Mouse (Mus musculus) forebrain, postnatal 0 days (tissue): Measurements from ENCODE around the gene Nfib. TPM values are rescaled to one million over a fixed set of nuclear protein-coding genes. Genes with fewer than 3 reads are reported as not detected.

ENCODE experiments used
- ATAC-seq: fragments of 200-750 bp; cut with Nextera tagmentation; 2 replicates; pipeline ENCODE4 v1.8.0; 2017; ENCODE audit warnings: mild to moderate bottlenecking, moderate library complexity
- DNase-seq: peaks from one replicate; pipeline ENCODE4 v3.0.0-alpha.2; 2015
- H3K27ac ChIP-seq: fragments of 300-500 bp; sonication (generic); 2 replicates; pipeline ENCODE4 v1.5.1; 2014; ENCODE audit warnings: low read depth, mild to moderate bottlenecking, antibody characterized with exemption, low read length, moderate library complexity, mixed read lengths
- H3K27me3 ChIP-seq: fragments of 300-500 bp; sonication (generic); 2 replicates; pipeline ENCODE4 v1.6.1; 2014; ENCODE audit warnings: mild to moderate bottlenecking, low read length, mixed read lengths; ENCODE audit not compliant: insufficient read depth
- H3K36me3 ChIP-seq: fragments of 300-500 bp; sonication (generic); 2 replicates; pipeline ENCODE4 v1.6.1; 2014; ENCODE audit warnings: mild to moderate bottlenecking, moderate library complexity; ENCODE audit not compliant: insufficient read depth
- H3K4me1 ChIP-seq: fragments of 300-500 bp; sonication (generic); 2 replicates; pipeline ENCODE4 v1.6.1; 2014; ENCODE audit warnings: antibody characterized with exemption; ENCODE audit not compliant: insufficient read depth
- H3K4me2 ChIP-seq: fragments of 300-500 bp; sonication (generic); 2 replicates; pipeline ENCODE4 v1.6.1; 2014; ENCODE audit warnings: low read depth, mild to moderate bottlenecking, moderate library complexity
- H3K4me3 ChIP-seq: fragments of 300-500 bp; sonication (generic); 2 replicates; pipeline ENCODE4 v1.5.1; 2014; ENCODE audit warnings: low read depth, low read length, mixed read lengths
- H3K9ac ChIP-seq: fragments of 300-500 bp; sonication (generic); 2 replicates; pipeline ENCODE4 v1.6.1; 2014; ENCODE audit warnings: mild to moderate bottlenecking
- H3K9me3 ChIP-seq: fragments of 300-500 bp; sonication (generic); 2 replicates; pipeline ENCODE4 v1.6.1; 2016; ENCODE audit warnings: low read length
- CTCF ChIP-seq: sonication (generic); IDR thresholded peaks from 2 replicates; pipeline ENCODE4 v1.5.1; 2016; ENCODE audit warnings: antibody characterized with exemption, control low read depth, low read depth
- WGBS: fragments of 180-500 bp; shearing (Covaris S2); extraction: QIAGEN DNeasy Blood & Tissue Kit; methylation state at CpG from one replicate; pipeline ENCODE4 v1.1.7; 2014; 5-methylcytosine and 5-hydroxymethylcytosine counted together
- polyA plus RNA-seq: library from polyadenylated mRNA; unstranded; fragments of >200 nt; fragmentation: Nextera tagmentation; extraction: Ambion mirVana; gene quantifications from 2 replicates; pipeline ENCODE4 v1.2.1, GENCODE M21; 2015
- total RNA-seq: library from RNA; depleted of rRNA; stranded (reverse); fragments of >200 nt; gene quantifications from 2 replicates; pipeline ENCODE4 v1.2.3, GENCODE M21; 2014

The Nfib gene
- total and polyA plus RNA-seq, 2 experiments from 2014 or later = 69.0 to 135 TPM

GRCm38 (mm10) chr4:82385638-82386037 is 319.9 kb downstream of the Nfib start:
- H3K36me3 ChIP-seq = no peaks in the 10 kb centered on the region
- no peak overlapping the region for H3K27ac ChIP-seq
- no peak overlapping the region for H3K4me2 ChIP-seq
- no peaks in the 10 kb centered on the region for H3K9me3 ChIP-seq
- ATAC-seq = no peak
- TF ChIP-seq CTCF = no peak
- H3K4me1 ChIP-seq = peaks cover 19% of the 10 kb centered on the region
- H3K4me3 ChIP-seq = no peak overlapping the region
- 82% methylated on average over 4 of the region's 4 CpGs for WGBS
- no peaks in the 10 kb centered on the region for H3K27me3 ChIP-seq
- no peak overlapping the region for H3K9ac ChIP-seq
- no peak for DNase-seq

DNA sequence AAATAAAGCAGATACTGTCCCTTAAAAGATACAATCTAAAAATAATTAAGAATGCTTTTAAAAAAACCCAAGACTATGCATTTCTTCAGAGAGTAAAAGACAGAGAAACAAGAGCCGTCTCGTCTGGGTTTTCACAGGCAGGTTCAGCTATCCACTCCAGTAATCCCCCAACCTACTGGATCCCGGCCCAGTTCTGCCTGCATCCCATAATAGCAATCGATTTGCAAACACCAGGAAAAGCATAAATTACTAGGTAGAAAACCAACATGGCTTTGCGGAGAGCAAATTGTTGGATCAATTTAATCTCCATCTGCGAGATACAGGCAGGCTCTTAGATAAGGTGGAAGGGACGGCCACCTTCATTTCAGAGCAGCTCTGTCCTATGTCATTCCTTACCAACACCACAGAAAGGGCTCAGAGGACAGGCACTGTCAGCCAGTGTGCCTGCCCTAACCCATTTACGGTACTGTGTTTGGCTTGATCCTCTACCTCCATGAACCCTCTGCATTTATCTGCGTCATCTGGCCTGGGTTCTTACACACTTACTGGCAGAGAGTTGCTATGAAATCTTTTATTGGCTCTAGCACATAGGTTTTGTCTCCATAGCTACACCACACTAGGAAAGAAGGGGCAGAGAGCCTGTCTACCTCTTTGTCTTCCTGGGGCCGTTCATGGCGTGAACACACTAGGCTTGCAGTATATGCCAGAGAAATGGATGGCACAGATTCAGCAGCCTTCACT is 321.4 kb downstream of the Nfib start:
- peak overlapping the region; percentile 30 for H3K4me2 ChIP-seq
- 28% methylated on average over 11 of the region's 11 CpGs for WGBS
- H3K4me3 ChIP-seq = no peak overlapping the region
- H3K36me3 ChIP-seq = no peaks in the 10 kb centered on the region
- no peaks in the 10 kb centered on the region for H3K27me3 ChIP-seq
- no peaks in the 10 kb centered on the region for H3K9me3 ChIP-seq
- DNase-seq (peak; percentile 74), ATAC-seq (peak; percentile 90)
- TF ChIP-seq CTCF = no peak
- H3K9ac ChIP-seq = peak overlapping the region; percentile 1; the same call in 1 of the 2 replicates
- peak overlapping the region; percentile 72 for H3K27ac ChIP-seq
- peaks cover 19% of the 10 kb centered on the region for H3K4me1 ChIP-seq

DNA sequence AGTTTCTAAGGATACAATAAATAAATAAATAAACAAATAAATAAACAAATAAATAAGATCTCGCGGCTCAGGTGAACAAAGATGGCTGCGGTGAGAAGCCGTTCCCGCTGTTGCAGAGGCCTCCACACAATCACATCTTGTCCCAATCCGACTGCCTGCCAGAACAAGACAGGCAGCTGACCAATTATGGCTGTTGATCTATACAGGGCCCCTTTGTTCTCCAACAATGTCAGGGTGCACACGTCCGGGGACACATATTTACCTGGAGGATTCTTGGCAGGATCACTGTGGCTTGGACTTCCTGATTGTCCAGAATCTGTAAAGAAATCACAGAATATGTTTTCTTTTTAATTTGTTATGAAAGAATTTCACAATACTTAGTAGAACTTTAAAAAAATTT is 322.2 kb downstream of the Nfib start:
- ATAC-seq (no peak), DNase-seq (no peak)
- peaks cover 19% of the 10 kb centered on the region for H3K4me1 ChIP-seq
- no peaks in the 10 kb centered on the region for H3K9me3 ChIP-seq
- no peaks in the 10 kb centered on the region for H3K27me3 ChIP-seq
- TF ChIP-seq CTCF = no peak
- H3K9ac ChIP-seq = no peak overlapping the region
- H3K27ac ChIP-seq = no peak overlapping the region
- H3K36me3 ChIP-seq = no peaks in the 10 kb centered on the region
- 21% methylated on average over 8 of the region's 8 CpGs for WGBS
- no peak overlapping the region for H3K4me3 ChIP-seq
- no peak overlapping the region for H3K4me2 ChIP-seq

GRCm38 (mm10) chr4:82381786-82382185 is 323.8 kb downstream of the Nfib start:
- peaks cover 19% of the 10 kb centered on the region for H3K4me1 ChIP-seq

GRCm38 (mm10) chr4:82380578-82380977 is 325.0 kb downstream of the Nfib start:
- no peak for ATAC-seq
- H3K4me1 ChIP-seq = peaks cover 19% of the 10 kb centered on the region
- no peak for TF ChIP-seq CTCF
- no peak overlapping the region for H3K9ac ChIP-seq
- H3K27me3 ChIP-seq = no peaks in the 10 kb centered on the region
- no peak overlapping the region for H3K27ac ChIP-seq
- DNase-seq = no peak
- H3K9me3 ChIP-seq = no peaks in the 10 kb centered on the region
- no peak overlapping the region for H3K4me3 ChIP-seq
- H3K36me3 ChIP-seq = no peaks in the 10 kb centered on the region
- no peak overlapping the region for H3K4me2 ChIP-seq

More at GRCm38 (mm10) chr4:82381786-82382185, 323.8 kb downstream of the Nfib start:
- Histone ChIP-seq H3K9ac (no peak overlapping the region), H3K36me3 (no peaks in the 10 kb centered on the region), H3K4me3 (no peak overlapping the region), H3K9me3 (no peaks in the 10 kb centered on the region), H3K27ac (no peak overlapping the region), H3K27me3 (no peaks in the 10 kb centered on the region), H3K4me2 (no peak overlapping the region)
- no peak for ATAC-seq
- 28% methylated on average over 1 of the region's 1 CpGs for WGBS
- DNase-seq = no peak
- TF ChIP-seq CTCF = no peak

- Histone ChIP-seq H3K9ac (no peak overlapping the region), H3K36me3 (no peaks in the 10 kb centered on the region), H3K27me3 (no peaks in the 10 kb centered on the region), H3K4me2 (no peak overlapping the region), H3K27ac (no peak overlapping the region), H3K4me3 (no peak overlapping the region), H3K4me1 (no peaks in the 10 kb centered on the region), H3K9me3 (no peaks in the 10 kb centered on the region)
- DNase-seq (no peak), ATAC-seq (no peak)
- 93% methylated on average over 3 of the region's 3 CpGs for WGBS
- TF ChIP-seq CTCF = no peak
Measured at GRCm38 (mm10) chr4:82378050-82378449, 327.5 kb downstream of the Nfib start.

DNA sequence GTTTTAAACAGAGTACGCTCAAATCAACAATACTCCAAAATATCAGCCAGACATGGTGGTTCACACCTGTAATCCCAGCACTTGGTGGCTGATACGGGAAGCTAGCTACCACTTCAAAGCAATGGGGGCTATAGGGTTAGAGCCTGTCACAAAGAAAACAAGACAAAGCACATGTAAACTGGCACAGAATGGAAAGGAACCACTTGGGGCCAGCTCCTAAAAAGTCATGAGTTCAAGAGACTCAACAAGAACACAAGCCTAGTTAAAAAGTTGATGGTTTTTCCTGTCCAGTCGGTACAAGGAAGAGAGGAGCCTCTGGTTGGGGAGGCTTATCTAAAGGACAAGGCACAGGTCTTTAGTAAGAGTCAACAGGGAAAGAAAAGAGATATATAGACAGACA is 327.9 kb downstream of the Nfib start:
- H3K27me3 ChIP-seq = no peaks in the 10 kb centered on the region
- TF ChIP-seq CTCF = no peak
- DNase-seq (no peak), ATAC-seq (no peak)
- no peak overlapping the region for H3K4me3 ChIP-seq
- H3K4me2 ChIP-seq = no peak overlapping the region
- no peak overlapping the region for H3K27ac ChIP-seq
- H3K4me1 ChIP-seq = no peaks in the 10 kb centered on the region
- 85% methylated on average over 3 of the region's 3 CpGs for WGBS
- no peaks in the 10 kb centered on the region for H3K36me3 ChIP-seq
- H3K9ac ChIP-seq = no peak overlapping the region
- no peaks in the 10 kb centered on the region for H3K9me3 ChIP-seq
